Mouse (Mus musculus): ENCODE measurements around the gene Magi2. TPM values are rescaled to one million over a fixed set of nuclear protein-coding genes. Genes with fewer than 3 reads are reported as not detected.

The Magi2 gene
- polyA plus RNA-seq, 1 experiment from 2014 or later, result 4.1 TPM

GRCm38 (mm10) chr5:20404533-20404932 lies 1177.7 kb downstream of the Magi2 start:
- Histone ChIP-seq H3K4me3 (no peak overlapping the region), H3K9ac (no peak overlapping the region), H3K36me3 (no peaks in the 10 kb centered on the region), H3K9me3 (replicated peaks) (no peaks in the 10 kb centered on the region), H3K27ac (no peak overlapping the region), H3K4me1 (replicated peaks) (no peaks in the 10 kb centered on the region), H3K4me2 (no peak overlapping the region), H3K27me3 (no peaks in the 10 kb centered on the region)
- no peak for ATAC-seq (replicated peaks; ENCODE audit: insufficient number of reproducible peaks, insufficient read depth, low FRiP score, low read depth)
- 77% methylated on average over 5 of the region's 5 CpGs for WGBS

GRCm38 (mm10) chr5:20406626-20407025 lies 1179.8 kb downstream of the Magi2 start:
- H3K27me3 ChIP-seq, result no peaks in the 10 kb centered on the region
- 85% methylated on average over 4 of the region's 4 CpGs for WGBS
- no peak overlapping the region for H3K9ac ChIP-seq
- H3K4me2 ChIP-seq, result no peak overlapping the region
- H3K36me3 ChIP-seq, result no peaks in the 10 kb centered on the region
- no peak for ATAC-seq (replicated peaks; ENCODE audit: insufficient number of reproducible peaks, insufficient read depth, low FRiP score, low read depth)
- H3K27ac ChIP-seq, result no peak overlapping the region
- H3K4me1 ChIP-seq (replicated peaks), result no peaks in the 10 kb centered on the region
- no peaks in the 10 kb centered on the region for H3K9me3 ChIP-seq (replicated peaks)
- H3K4me3 ChIP-seq, result no peak overlapping the region

- no peaks in the 10 kb centered on the region for H3K36me3 ChIP-seq
- H3K9ac ChIP-seq, result no peak overlapping the region
- no peak overlapping the region for H3K4me2 ChIP-seq
- ATAC-seq (replicated peaks; ENCODE audit: insufficient number of reproducible peaks, insufficient read depth, low FRiP score, low read depth), result no peak
- H3K4me1 ChIP-seq (replicated peaks), result no peaks in the 10 kb centered on the region
- H3K4me3 ChIP-seq, result no peak overlapping the region
- H3K27ac ChIP-seq, result no peak overlapping the region
- no peaks in the 10 kb centered on the region for H3K27me3 ChIP-seq
- H3K9me3 ChIP-seq (replicated peaks), result no peaks in the 10 kb centered on the region
Measured at GRCm38 (mm10) chr5:20415320-20415719, 1188.5 kb downstream of the Magi2 start.

GRCm38 (mm10) chr5:20417348-20417747 lies 1190.5 kb downstream of the Magi2 start:
- no peaks in the 10 kb centered on the region for H3K27me3 ChIP-seq
- H3K4me1 ChIP-seq (replicated peaks), result no peaks in the 10 kb centered on the region
- no peak overlapping the region for H3K9ac ChIP-seq
- no peak overlapping the region for H3K27ac ChIP-seq
- no peak for ATAC-seq (replicated peaks; ENCODE audit: insufficient number of reproducible peaks, insufficient read depth, low FRiP score, low read depth)
- H3K36me3 ChIP-seq, result no peaks in the 10 kb centered on the region
- no peaks in the 10 kb centered on the region for H3K9me3 ChIP-seq (replicated peaks)
- H3K4me3 ChIP-seq, result no peak overlapping the region
- H3K4me2 ChIP-seq, result no peak overlapping the region

DNA sequence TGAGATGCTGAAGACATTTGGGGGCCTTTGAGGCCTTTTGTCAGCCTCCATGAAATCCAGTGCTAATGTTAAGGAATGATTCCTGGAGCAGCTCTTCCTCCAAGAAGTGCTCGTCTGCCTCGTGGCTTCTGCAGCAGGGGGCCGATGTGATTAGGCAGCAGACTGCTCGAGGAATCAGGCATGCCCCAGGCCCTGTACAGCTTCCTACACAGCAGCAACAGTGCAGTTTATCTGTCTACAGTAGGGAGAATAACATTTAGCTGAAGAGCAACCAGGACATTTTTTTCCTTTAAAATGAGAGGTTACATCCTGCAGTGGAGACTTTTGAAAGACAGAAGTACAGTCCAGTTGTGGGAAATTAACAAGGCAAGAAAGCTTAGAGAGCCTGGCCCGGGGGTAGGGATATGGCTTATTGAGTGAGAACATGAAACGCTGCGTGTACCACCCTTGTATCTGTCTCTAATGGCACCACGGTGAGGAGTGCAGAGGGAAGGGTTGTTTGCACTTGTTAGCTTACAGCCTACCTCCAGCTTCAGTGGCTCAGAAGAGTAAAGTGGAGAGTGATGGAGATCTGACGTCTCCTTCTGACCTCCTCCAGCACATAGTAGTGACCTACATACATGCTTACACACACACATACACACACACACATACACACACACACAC lies 1205.4 kb downstream of the Magi2 start:
- H3K4me3 ChIP-seq, result no peak overlapping the region
- no peak overlapping the region for H3K4me2 ChIP-seq
- no peak overlapping the region for H3K27ac ChIP-seq
- H3K36me3 ChIP-seq, result no peaks in the 10 kb centered on the region
- WGBS, result 50% methylated on average over 9 of the region's 9 CpGs
- no peak for ATAC-seq (replicated peaks; ENCODE audit: insufficient number of reproducible peaks, insufficient read depth, low FRiP score, low read depth)
- H3K4me1 ChIP-seq (replicated peaks), result no peaks in the 10 kb centered on the region
- no peaks in the 10 kb centered on the region for H3K27me3 ChIP-seq
- H3K9me3 ChIP-seq (replicated peaks), result no peaks in the 10 kb centered on the region
- no peak overlapping the region for H3K9ac ChIP-seq

DNA sequence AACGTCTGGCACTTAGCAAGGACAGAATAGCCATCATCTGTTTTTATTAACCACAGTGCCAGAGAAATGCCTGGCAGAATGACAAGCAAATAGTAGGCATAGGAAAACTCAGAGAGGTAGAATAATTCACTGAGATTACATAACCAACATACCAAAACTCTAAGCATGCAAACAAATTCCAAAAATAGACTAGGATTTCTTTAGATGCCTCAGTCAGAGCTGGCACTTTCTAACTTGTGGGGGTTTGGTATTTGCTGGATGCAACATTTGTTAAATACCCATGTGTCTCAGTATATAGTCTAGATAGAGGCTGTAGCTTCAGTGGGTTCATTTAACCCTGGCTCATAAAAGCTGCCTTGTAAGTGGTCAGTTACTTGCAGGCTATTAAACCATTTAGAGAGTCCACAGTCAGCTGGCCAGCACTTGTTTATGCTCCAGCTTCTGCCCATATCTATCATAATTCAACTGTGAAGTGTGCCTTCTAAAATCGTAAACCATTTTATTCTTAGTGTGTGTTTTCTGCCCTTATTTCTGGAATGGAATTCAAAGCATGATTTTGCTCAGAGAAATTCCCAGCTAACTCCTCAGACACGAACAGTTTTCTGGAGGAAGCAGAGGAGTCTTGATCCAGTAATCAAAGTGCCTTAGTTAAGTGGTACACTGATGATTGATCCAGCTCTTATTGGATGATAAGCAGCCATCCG lies 1219.8 kb downstream of the Magi2 start:
- WGBS, result 26% methylated on average over 4 of the region's 4 CpGs

DNA sequence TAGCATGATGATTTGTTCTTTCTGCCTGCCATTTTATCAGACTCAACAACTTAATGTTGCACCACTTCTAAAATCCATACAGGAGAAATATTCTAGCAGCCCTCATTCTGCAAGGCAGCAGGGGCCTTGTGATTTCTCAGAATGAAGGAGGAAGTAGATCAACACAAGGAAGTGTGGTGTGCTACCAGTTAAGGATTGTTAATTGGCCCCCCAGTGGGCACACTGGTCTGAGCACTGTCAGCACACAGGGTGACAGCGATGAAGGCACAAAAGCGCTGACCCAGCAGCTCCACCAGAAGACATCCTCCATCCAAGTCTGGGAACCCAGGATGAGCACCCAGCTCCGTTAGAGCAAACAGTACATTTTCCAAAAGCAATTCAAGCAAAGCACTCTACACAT lies 1229.3 kb downstream of the Magi2 start:
- Histone ChIP-seq H3K9ac (no peak overlapping the region), H3K4me2 (no peak overlapping the region), H3K27ac (no peak overlapping the region), H3K9me3 (replicated peaks) (no peaks in the 10 kb centered on the region), H3K36me3 (no peaks in the 10 kb centered on the region), H3K27me3 (no peaks in the 10 kb centered on the region), H3K4me1 (replicated peaks) (no peaks in the 10 kb centered on the region), H3K4me3 (no peak overlapping the region)
- ATAC-seq (replicated peaks; ENCODE audit: insufficient number of reproducible peaks, insufficient read depth, low FRiP score, low read depth), result no peak
- WGBS, result 48% methylated on average over 3 of the region's 3 CpGs

More for the DNA sequence above, 1219.8 kb downstream of the Magi2 start:
- Histone ChIP-seq H3K4me2 (no peak overlapping the region), H3K36me3 (no peaks in the 10 kb centered on the region), H3K27me3 (no peaks in the 10 kb centered on the region), H3K9me3 (replicated peaks) (no peaks in the 10 kb centered on the region), H3K4me1 (replicated peaks) (peaks cover 6% of the 10 kb centered on the region; the same call in 1 of the 2 replicates), H3K9ac (no peak overlapping the region), H3K4me3 (no peak overlapping the region), H3K27ac (no peak overlapping the region)
- no peak for ATAC-seq (replicated peaks; ENCODE audit: insufficient number of reproducible peaks, insufficient read depth, low FRiP score, low read depth)

DNA sequence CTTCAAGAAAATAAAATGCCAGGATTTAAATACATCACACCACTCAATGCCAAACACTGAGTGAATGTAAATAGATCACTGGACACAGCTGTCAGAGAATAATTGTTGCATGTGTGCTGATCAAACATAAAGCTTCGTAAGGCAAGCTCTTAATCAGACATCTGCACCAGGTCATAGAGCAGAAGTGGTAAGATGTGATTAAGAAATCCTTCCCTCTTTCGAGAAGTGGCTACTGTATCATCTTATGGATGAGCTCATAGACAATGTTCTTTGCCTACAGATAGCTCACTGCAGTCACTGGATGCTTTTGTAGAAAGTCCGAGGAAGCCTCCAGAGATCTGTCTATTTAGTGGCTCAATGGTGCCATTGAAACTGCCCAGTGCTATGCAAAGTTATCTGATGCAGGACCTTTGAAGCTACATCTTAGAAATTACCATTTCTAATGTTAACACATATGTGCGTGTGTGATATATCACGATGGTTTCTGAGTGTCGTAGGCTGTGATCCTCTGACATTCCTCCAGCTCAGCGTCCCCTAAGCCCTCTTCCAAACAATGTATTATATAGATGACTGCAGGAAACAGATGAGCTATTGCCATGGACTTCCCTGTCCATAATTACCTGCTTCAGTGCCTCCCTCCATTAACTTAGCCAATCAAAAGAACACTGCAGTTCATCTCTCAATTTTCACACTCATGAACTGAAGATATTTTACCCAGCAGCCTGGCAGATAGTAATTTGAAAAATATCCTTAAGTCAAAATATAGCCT lies 1231.1 kb downstream of the Magi2 start:
- Histone ChIP-seq H3K27ac (no peak overlapping the region), H3K27me3 (no peaks in the 10 kb centered on the region), H3K4me3 (no peak overlapping the region), H3K4me2 (no peak overlapping the region), H3K36me3 (no peaks in the 10 kb centered on the region), H3K9ac (no peak overlapping the region), H3K4me1 (replicated peaks) (no peaks in the 10 kb centered on the region), H3K9me3 (replicated peaks) (no peaks in the 10 kb centered on the region)
- ATAC-seq (replicated peaks; ENCODE audit: insufficient number of reproducible peaks, insufficient read depth, low FRiP score, low read depth), result no peak
- 74% methylated on average over 7 of the region's 7 CpGs for WGBS

- no peaks in the 10 kb centered on the region for H3K27me3 ChIP-seq
- no peaks in the 10 kb centered on the region for H3K36me3 ChIP-seq
- H3K27ac ChIP-seq, result no peak overlapping the region
- no peak overlapping the region for H3K4me3 ChIP-seq
- no peak overlapping the region for H3K4me2 ChIP-seq
- ATAC-seq (replicated peaks; ENCODE audit: insufficient number of reproducible peaks, insufficient read depth, low FRiP score, low read depth), result no peak
- H3K9ac ChIP-seq, result no peak overlapping the region
- 69% methylated on average over 2 of the region's 2 CpGs for WGBS
- no peaks in the 10 kb centered on the region for H3K9me3 ChIP-seq (replicated peaks)
- no peaks in the 10 kb centered on the region for H3K4me1 ChIP-seq (replicated peaks)
Measured at GRCm38 (mm10) chr5:20461709-20462108, 1234.9 kb downstream of the Magi2 start.

- H3K4me3 ChIP-seq, result no peak overlapping the region
- 71% methylated on average over 2 of the region's 2 CpGs for WGBS
- no peak overlapping the region for H3K4me2 ChIP-seq
- no peak overlapping the region for H3K27ac ChIP-seq
- no peaks in the 10 kb centered on the region for H3K9me3 ChIP-seq (replicated peaks)
- ATAC-seq (replicated peaks; ENCODE audit: insufficient number of reproducible peaks, insufficient read depth, low FRiP score, low read depth), result no peak
- no peaks in the 10 kb centered on the region for H3K36me3 ChIP-seq
- H3K27me3 ChIP-seq, result no peaks in the 10 kb centered on the region
- H3K9ac ChIP-seq, result no peak overlapping the region
- no peaks in the 10 kb centered on the region for H3K4me1 ChIP-seq (replicated peaks)
Measured at GRCm38 (mm10) chr5:20462376-20462775, 1235.5 kb downstream of the Magi2 start.

DNA sequence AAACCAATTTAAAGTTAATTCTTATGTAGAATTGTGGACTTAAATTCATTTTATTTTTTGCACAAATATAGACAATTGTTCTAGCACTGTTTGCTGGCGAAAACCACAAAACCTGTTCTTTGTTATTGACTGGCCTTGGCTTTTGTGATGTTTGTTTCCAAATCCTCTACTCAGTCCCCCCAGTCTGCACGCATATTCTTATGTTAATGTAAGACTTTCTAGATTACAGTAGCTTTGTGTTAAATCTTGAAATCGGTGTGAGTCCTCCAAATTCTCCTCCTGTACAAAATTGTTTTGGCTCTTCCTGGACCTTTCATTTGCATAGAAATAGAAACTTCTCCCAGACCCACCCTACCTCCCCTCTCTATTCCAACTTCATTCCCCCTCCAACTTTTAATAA lies 1242.9 kb downstream of the Magi2 start:
- Histone ChIP-seq H3K9ac (no peak overlapping the region), H3K4me3 (no peak overlapping the region), H3K9me3 (replicated peaks) (no peaks in the 10 kb centered on the region), H3K36me3 (no peaks in the 10 kb centered on the region), H3K27ac (no peak overlapping the region), H3K4me1 (replicated peaks) (no peaks in the 10 kb centered on the region), H3K4me2 (no peak overlapping the region), H3K27me3 (no peaks in the 10 kb centered on the region)
- no peak for ATAC-seq (replicated peaks; ENCODE audit: insufficient number of reproducible peaks, insufficient read depth, low FRiP score, low read depth)
- 78% methylated on average over 3 of the region's 3 CpGs for WGBS

Data from heart, embryonic 15.5 days (tissue).